21 mouse cellular contexts compared by ENCODE assay signal in genomic region chr11:4754036-4754435, GRCm38 (mm10). TPM values are rescaled to one million over a fixed set of nuclear protein-coding genes. Genes with fewer than 3 reads are reported as not detected.
DNase-seq lines count a peak whose midpoint lies in the region; ATAC-seq and TF ChIP-seq lines count a peak whose summit lies in the region.
"Had no signal": no experiment of that assay in that cellular context is flagged by ENCODE, and none has a peak within 500 bp of the region (broad histone marks: within the 10 kb centered on the region; RNA-seq: fewer than 3 reads in every experiment).

No protein-coding gene starts in this region.

- no peak for ATAC-seq in intestine, postnatal 0 days
- no peak for ATAC-seq in intestine, embryonic 15.5 days

- no peaks in the 10 kb centered on the region for H3K4me1 ChIP-seq in intestine, postnatal 0 days (replicated peaks; ENCODE audit: control insufficient read depth, insufficient read depth, low read length)
- H3K4me1 ChIP-seq in intestine, embryonic 15.5 days (replicated peaks) = no peaks in the 10 kb centered on the region
- H3K4me1 ChIP-seq in thymus, adult 2 months (replicated peaks; ENCODE audit: control insufficient read depth, insufficient read depth, low read length) = no peaks in the 10 kb centered on the region
- no peaks in the 10 kb centered on the region for H3K4me1 ChIP-seq in MEL (ENCODE audit: control insufficient read depth in 1 of 2, insufficient read depth in 2 of 2, low read length in 2 of 2)
- peaks cover 12% of the 10 kb centered on the region for H3K4me1 ChIP-seq in limb, embryonic 10.5 days

- peak; percentile 57 for TF ChIP-seq RAD21 in MEL (IDR thresholded peaks at IDR 0.05; ENCODE audit: low read depth, low read length)

- H3K9me3 ChIP-seq in intestine, postnatal 0 days (ENCODE audit: control insufficient read depth) = no peaks in the 10 kb centered on the region
- no peaks in the 10 kb centered on the region for H3K9me3 ChIP-seq in intestine, embryonic 15.5 days
- H3K9me3 ChIP-seq in MEL (replicated peaks; ENCODE audit: insufficient read depth, low read length) = no peaks in the 10 kb centered on the region
- H3K9me3 ChIP-seq in limb, embryonic 10.5 days (replicated peaks) = no peaks in the 10 kb centered on the region
- H3K9me3 ChIP-seq: hindbrain, embryonic 13.5 days had no signal

- no peak overlapping the region for H3K27ac ChIP-seq in intestine, postnatal 0 days (ENCODE audit: low read depth, low read length)
- no peak overlapping the region for H3K27ac ChIP-seq in intestine, embryonic 15.5 days
- no peak overlapping the region for H3K27ac ChIP-seq in thymus, adult 2 months (ENCODE audit: control insufficient read depth, insufficient read depth, low read length)
- H3K27ac ChIP-seq in MEL (ENCODE audit: control insufficient read depth, low read depth, low read length) = no peak overlapping the region
- H3K27ac ChIP-seq in limb, embryonic 10.5 days = no peak overlapping the region
- H3K27ac ChIP-seq: hindbrain, embryonic 13.5 days had no signal

- peak; percentile 9 for DNase-seq in thymus, adult 2 months
- DNase-seq in thymus, postnatal 14 days = no peak
- DNase-seq in MEL (ENCODE audit: low read depth, low spot score) = peak; percentile 39
- peak; percentile 52 for DNase-seq in induced T-regulatory cell, adult 2 months (ENCODE audit: low read depth)
- DNase-seq in limb, embryonic 10.5 days (ENCODE audit: low spot score) = no peak
- no peak for DNase-seq in right cerebral cortex, adult 18-20 months
- DNase-seq: adrenal gland, postnatal 10 days; cerebellum, adult 8-10 months; gastrocnemius, postnatal 14 days; heart, postnatal 10 days; kidney, adult 18-20 months; kidney, postnatal 36 days; lung, postnatal 10 days had no signal

- TF ChIP-seq POLR2A in thymus, adult 2 months (IDR thresholded peaks at IDR 0.05; ENCODE audit: control insufficient read depth, extremely low read depth, insufficient read depth, low read length, poor library complexity) = no peak
- no peak for TF ChIP-seq POLR2A in MEL (IDR thresholded peaks at IDR 0.05; ENCODE audit: control insufficient read depth in 1 of 2, insufficient read depth in 1 of 2, low read depth in 1 of 2, low read length in 2 of 2, poor library complexity in 1 of 2)

- no peak overlapping the region for H3K9ac ChIP-seq in intestine, postnatal 0 days (ENCODE audit: low read depth, low read length)
- H3K9ac ChIP-seq in intestine, embryonic 15.5 days = no peak overlapping the region
- no peak overlapping the region for H3K9ac ChIP-seq in MEL (ENCODE audit: control insufficient read depth, low read depth, low read length, poor library complexity, severe bottlenecking)
- H3K9ac ChIP-seq: hindbrain, embryonic 13.5 days had no signal

- TF ChIP-seq EP300 in MEL (IDR thresholded peaks at IDR 0.05; ENCODE audit: low read depth in 1 of 2, low read length in 2 of 2) = no peak

- no peaks in the 10 kb centered on the region for H3K79me2 ChIP-seq in MEL (ENCODE audit: control insufficient read depth, insufficient read depth, low read length, poor library complexity)

- peaks cover 20% of the 10 kb centered on the region for H3K27me3 ChIP-seq in intestine, postnatal 0 days (replicated peaks; ENCODE audit: control insufficient read depth, insufficient read depth, low read length)
- peaks cover 18% of the 10 kb centered on the region for H3K27me3 ChIP-seq in intestine, embryonic 15.5 days (replicated peaks)
- H3K27me3 ChIP-seq in thymus, adult 2 months (ENCODE audit: control insufficient read depth, insufficient read depth, low read length) = no peaks in the 10 kb centered on the region; the same call in 1 of the 2 replicates
- no peaks in the 10 kb centered on the region for H3K27me3 ChIP-seq in MEL (ENCODE audit: control insufficient read depth in 1 of 2, insufficient read depth in 2 of 2, low read length in 2 of 2)
- peaks cover 67% of the 10 kb centered on the region for H3K27me3 ChIP-seq in limb, embryonic 10.5 days (ENCODE audit: low read depth, poor library complexity, severe bottlenecking)

- H3K4me3 ChIP-seq in intestine, postnatal 0 days (ENCODE audit: low read depth, low read length) = no peak overlapping the region
- no peak overlapping the region for H3K4me3 ChIP-seq in intestine, embryonic 15.5 days (replicated peaks)
- no peak overlapping the region for H3K4me3 ChIP-seq in thymus, adult 2 months (ENCODE audit: control insufficient read depth, insufficient read depth, low read length)
- H3K4me3 ChIP-seq in MEL (ENCODE audit: control insufficient read depth in 1 of 2, insufficient read depth in 1 of 2, low read depth in 2 of 2, low read length in 2 of 2) = no peak overlapping the region
- H3K4me3 ChIP-seq in limb, embryonic 10.5 days = no peak overlapping the region
- H3K4me3 ChIP-seq: hindbrain, embryonic 13.5 days; megakaryocyte, embryonic 14.5 days had no signal

- WGBS in intestine, postnatal 0 days = 83% methylated on average over 3 of the region's 3 CpGs
- 81% methylated on average over 3 of the region's 3 CpGs for WGBS in intestine, embryonic 15.5 days
- WGBS in thymus, adult 2 months = 96% methylated on average over 3 of the region's 3 CpGs
- 93% methylated on average over 3 of the region's 3 CpGs for WGBS in limb, embryonic 10.5 days

- TF ChIP-seq CTCF in intestine, postnatal 0 days (IDR thresholded peaks at IDR 0.05; ENCODE audit: low read depth) = peak; percentile 48
- TF ChIP-seq CTCF in thymus, adult 2 months (IDR thresholded peaks at IDR 0.05; ENCODE audit: borderline replicate concordance, control insufficient read depth, extremely low read depth, insufficient read depth, low read length, poor library complexity) = no peak
- peak; percentile 57 to 73 (median 62) for TF ChIP-seq CTCF in MEL (IDR thresholded peaks at IDR 0.05 in 2 of 3, conservative IDR thresholded peaks at IDR 0.05 in 1 of 3; ENCODE audit: control insufficient read depth in 1 of 3, insufficient read depth in 1 of 3, low read depth in 2 of 3, low read length in 3 of 3, poor library complexity in 1 of 3, severe bottlenecking in 1 of 3)

- H3K36me3 ChIP-seq in intestine, postnatal 0 days (ENCODE audit: control insufficient read depth, insufficient read depth) = no peaks in the 10 kb centered on the region
- no peaks in the 10 kb centered on the region for H3K36me3 ChIP-seq in intestine, embryonic 15.5 days
- H3K36me3 ChIP-seq in thymus, adult 2 months (ENCODE audit: control insufficient read depth, insufficient read depth, low read length) = no peaks in the 10 kb centered on the region
- H3K36me3 ChIP-seq in MEL (ENCODE audit: control insufficient read depth in 1 of 2, insufficient read depth in 2 of 2, low read length in 2 of 2) = no peaks in the 10 kb centered on the region
- H3K36me3 ChIP-seq in limb, embryonic 10.5 days = no peaks in the 10 kb centered on the region
- H3K36me3 ChIP-seq: G1E; hindbrain, embryonic 13.5 days had no signal

- H3K4me2 ChIP-seq in intestine, postnatal 0 days (replicated peaks; ENCODE audit: low read depth) = no peak overlapping the region
- H3K4me2 ChIP-seq in intestine, embryonic 15.5 days (replicated peaks) = no peak overlapping the region
- H3K4me2 ChIP-seq: hindbrain, embryonic 13.5 days; liver, embryonic 11.5 days had no signal

TF ChIP-seq in MEL, 35 proteins besides CTCF, POLR2A, EP300 and RAD21:
- TF ChIP-seq RCOR1 (IDR thresholded peaks at IDR 0.05; ENCODE audit: low read depth, low read length) (no peak), ZC3H11A (IDR thresholded peaks at IDR 0.05; ENCODE audit: low read depth, low read length) (peak; percentile 58), SMC3 (IDR thresholded peaks at IDR 0.05; ENCODE audit: low read depth, low read length) (peak; percentile 65)

RNA-seq across cellular contexts. Expression of gene Cabp7, which starts 7.5 kb away (rescaled TPM):
- polyA plus RNA-seq in intestine, postnatal 0 days (2015; fragmentation: Nextera tagmentation; extraction: Ambion mirVana) = 0.10 and 0.13 TPM in 2 replicates
- polyA plus RNA-seq in intestine, embryonic 15.5 days (2015; fragmentation: Nextera tagmentation; extraction: Ambion mirVana) = 0.13 and 0.21 TPM in 2 replicates
- 0.11 and 0.19 TPM in 2 replicates for polyA plus RNA-seq in thymus, adult 2 months (2012; rRNA removed)
- total RNA-seq in MEL (2012; rRNA removed) = 0.23 TPM in 2 replicates
- not detected for polyA plus RNA-seq in MEL (2012; ENCODE audit: insufficient read depth in 1 of 2, insufficient read length in 2 of 2, low read depth in 1 of 2, low replicate concordance in 2 of 2, missing spikeins in 1 of 2)
- polyA plus RNA-seq in limb, embryonic 10.5 days (2016; fragmentation: Nextera tagmentation; extraction: Ambion mirVana) = 0.10 and 0.13 TPM in 2 replicates
- total RNA-seq: G1E; heart, adult 8-10 months; heart, postnatal 10 days had no signal
- polyA plus RNA-seq: G1E; spleen, adult 2 months had no signal

RNA-seq across cellular contexts. Expression of gene Zmat5, which starts 49.6 kb away (rescaled TPM):
- polyA plus RNA-seq in intestine, postnatal 0 days (2015; fragmentation: Nextera tagmentation; extraction: Ambion mirVana) = 62.6 and 67.9 TPM in 2 replicates
- 60.9 and 63.0 TPM in 2 replicates for polyA plus RNA-seq in intestine, embryonic 15.5 days (2015; fragmentation: Nextera tagmentation; extraction: Ambion mirVana)
- polyA plus RNA-seq in thymus, adult 2 months (2012; rRNA removed) = 66.0 and 73.8 TPM in 2 replicates
- 39.3 and 40.1 TPM in 2 replicates for total RNA-seq in MEL (2012; rRNA removed)
- polyA plus RNA-seq in MEL (2012; ENCODE audit: insufficient read depth in 1 of 2, insufficient read length in 2 of 2, low read depth in 1 of 2, low replicate concordance in 2 of 2, missing spikeins in 1 of 2) = 10 to 100 TPM in 1 of 2 experiments, not detected in 1; 36.9 TPM
- polyA plus RNA-seq in limb, embryonic 10.5 days (2016; fragmentation: Nextera tagmentation; extraction: Ambion mirVana) = 83.0 and 83.7 TPM in 2 replicates

RNA-seq across cellular contexts. Expression of gene Uqcr10, which starts 49.9 kb away (rescaled TPM):
- polyA plus RNA-seq in intestine, postnatal 0 days (2015; fragmentation: Nextera tagmentation; extraction: Ambion mirVana) = 1,715 and 1,847 TPM in 2 replicates
- 1,117 and 1,212 TPM in 2 replicates for polyA plus RNA-seq in intestine, embryonic 15.5 days (2015; fragmentation: Nextera tagmentation; extraction: Ambion mirVana)
- 662 and 850 TPM in 2 replicates for polyA plus RNA-seq in thymus, adult 2 months (2012; rRNA removed)
- total RNA-seq in MEL (2012; rRNA removed) = 1,416 and 1,438 TPM in 2 replicates
- 100 to 1,000 TPM in 1 of 2 experiments, not detected in 1; 598 TPM for polyA plus RNA-seq in MEL (2012; ENCODE audit: insufficient read depth in 1 of 2, insufficient read length in 2 of 2, low read depth in 1 of 2, low replicate concordance in 2 of 2, missing spikeins in 1 of 2)
- polyA plus RNA-seq in limb, embryonic 10.5 days (2016; fragmentation: Nextera tagmentation; extraction: Ambion mirVana) = 672 and 718 TPM in 2 replicates

Comparison
In these comparisons a context has a peak if more than half of its experiments do, and no peak if none do; other contexts are left out.
1. DNase-seq: peak in thymus, adult 2 months (single experiment), MEL (single experiment) and induced T-regulatory cell, adult 2 months (single experiment); none in thymus, postnatal 14 days (single experiment), limb, embryonic 10.5 days (single experiment) and right cerebral cortex, adult 18-20 months (single experiment).